Mouse (Mus musculus): ENCODE measurements around the gene Unc5cl.
"Not testable (repeated sequence)": the region's sequence is repeated elsewhere in the genome, so short reads cannot be mapped to it uniquely, and the experiment has no call there.

The Unc5cl gene

DNA sequence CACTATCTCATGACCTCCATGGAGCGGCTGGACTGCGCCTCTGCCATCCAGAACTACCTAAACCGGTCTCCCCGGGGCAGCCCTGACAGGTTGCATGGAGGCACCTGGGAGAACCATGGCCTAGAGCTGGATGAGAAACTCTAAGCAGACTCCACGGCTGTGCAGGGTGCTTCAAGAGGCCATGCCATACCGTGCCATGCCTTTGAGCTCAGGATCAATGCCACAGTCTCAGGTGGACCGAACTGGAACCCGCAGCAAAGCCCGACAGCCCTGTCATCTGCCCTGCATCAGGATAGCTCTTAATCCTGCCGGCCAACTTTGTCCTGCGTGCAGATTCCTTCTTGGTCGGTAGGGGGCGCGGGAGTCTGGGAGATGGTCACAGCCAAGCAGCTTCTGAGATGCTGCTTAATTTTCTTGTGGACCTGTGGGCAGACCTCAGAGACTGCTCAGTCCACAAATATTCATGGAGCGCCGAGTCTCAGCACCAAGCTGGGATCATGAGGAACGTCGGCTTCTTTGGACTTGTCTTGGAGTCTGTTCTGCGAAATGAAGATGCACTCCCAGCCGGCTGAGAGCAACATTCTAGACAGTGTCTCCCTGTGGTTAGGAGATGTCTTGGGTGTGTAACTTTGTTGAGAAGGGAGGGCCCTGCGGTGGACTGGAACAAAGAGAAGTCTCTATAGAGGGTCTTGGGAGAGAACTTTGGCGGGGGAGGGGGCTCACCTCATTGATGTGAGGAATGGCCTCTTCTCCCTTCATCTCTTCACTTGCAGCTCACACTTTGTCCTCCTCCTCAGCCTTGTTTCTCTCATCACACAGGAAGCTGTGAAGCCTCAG is 12.9 kb downstream of the Unc5cl start:
- Histone ChIP-seq H3K4me1 (replicated peaks; ENCODE audit: low read depth, low read length) (peaks cover 16% of the 10 kb centered on the region), H3K9me3 (ENCODE audit: low read length) (no peaks in the 10 kb centered on the region), H3K4me3 (replicated peaks; ENCODE audit: low read length) (peak overlapping the region; percentile 74), H3K27me3 (ENCODE audit: insufficient read depth, low read length) (peaks cover 31% of the 10 kb centered on the region), H3K36me3 (ENCODE audit: insufficient read depth, low read length) (no peaks in the 10 kb centered on the region)
- TF ChIP-seq NANOG (IDR thresholded peaks at IDR 0.05; ENCODE audit: borderline replicate concordance, low read length) (no peak), CTCF (conservative IDR thresholded peaks at IDR 0.05; ENCODE audit: low read length) (peak; percentile 93), POU5F1 (IDR thresholded peaks at IDR 0.05; ENCODE audit: borderline replicate concordance, low read length) (no peak)

DNA sequence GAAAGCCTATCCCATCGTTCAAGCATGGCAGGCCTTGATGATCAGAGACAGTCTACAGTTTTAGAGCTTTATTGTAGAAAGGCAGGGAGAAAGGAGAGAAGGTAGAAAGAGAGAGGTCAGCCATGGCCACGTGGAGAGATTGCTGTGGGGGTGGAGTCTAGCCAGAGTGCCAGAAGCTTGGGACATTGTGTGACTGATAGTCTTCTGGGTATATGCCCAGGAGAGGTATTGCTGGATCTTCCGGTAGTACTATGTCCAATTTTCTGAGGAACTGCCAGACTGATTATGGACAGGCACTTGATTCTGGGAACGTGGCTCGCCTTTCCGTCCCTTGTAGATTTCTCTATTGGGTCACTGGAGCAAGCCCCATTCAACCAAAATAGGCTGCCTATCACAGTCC is 19.6 kb downstream of the Unc5cl start:
- not testable (repeated sequence) for H3K9me3 ChIP-seq (ENCODE audit: low read length); H3K4me1 ChIP-seq (replicated peaks; ENCODE audit: low read depth, low read length); H3K36me3 ChIP-seq (ENCODE audit: insufficient read depth, low read length); H3K27me3 ChIP-seq (ENCODE audit: insufficient read depth, low read length); H3K4me3 ChIP-seq (replicated peaks; ENCODE audit: low read length)

DNA sequence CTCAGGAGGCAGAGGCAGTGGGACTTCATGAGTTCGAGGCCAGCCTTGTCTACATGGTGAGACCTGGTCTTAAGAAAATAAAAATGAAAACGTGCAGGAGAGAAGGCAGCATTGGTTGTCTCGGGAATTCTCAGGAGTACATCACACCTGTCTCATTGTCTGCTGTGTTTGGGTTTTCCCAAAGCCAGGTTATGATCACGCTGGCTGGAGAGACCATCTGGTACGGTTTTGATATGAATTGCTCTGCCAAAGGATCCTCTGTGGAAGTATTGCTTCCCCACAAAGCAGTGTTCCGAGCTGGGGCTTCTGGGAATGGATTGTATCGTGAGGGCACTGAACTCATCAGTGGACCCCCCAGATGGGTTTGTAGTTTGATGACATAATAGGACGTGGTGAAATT is 20.7 kb downstream of the Unc5cl start:
- TF ChIP-seq CTCF (conservative IDR thresholded peaks at IDR 0.05; ENCODE audit: low read length): no peak
- TF ChIP-seq POU5F1 (IDR thresholded peaks at IDR 0.05; ENCODE audit: borderline replicate concordance, low read length): no peak
- no peak for TF ChIP-seq NANOG (IDR thresholded peaks at IDR 0.05; ENCODE audit: borderline replicate concordance, low read length)
- Histone ChIP-seq H3K9me3 (ENCODE audit: low read length) (no peaks in the 10 kb centered on the region), H3K36me3 (ENCODE audit: insufficient read depth, low read length) (no peaks in the 10 kb centered on the region), H3K4me1 (replicated peaks; ENCODE audit: low read depth, low read length) (no peaks in the 10 kb centered on the region), H3K4me3 (replicated peaks; ENCODE audit: low read length) (no peak overlapping the region), H3K27me3 (ENCODE audit: insufficient read depth, low read length) (0 out of 2 replicates have a peak, but pooled peaks cover 2% of the 10 kb centered on the region)

DNA sequence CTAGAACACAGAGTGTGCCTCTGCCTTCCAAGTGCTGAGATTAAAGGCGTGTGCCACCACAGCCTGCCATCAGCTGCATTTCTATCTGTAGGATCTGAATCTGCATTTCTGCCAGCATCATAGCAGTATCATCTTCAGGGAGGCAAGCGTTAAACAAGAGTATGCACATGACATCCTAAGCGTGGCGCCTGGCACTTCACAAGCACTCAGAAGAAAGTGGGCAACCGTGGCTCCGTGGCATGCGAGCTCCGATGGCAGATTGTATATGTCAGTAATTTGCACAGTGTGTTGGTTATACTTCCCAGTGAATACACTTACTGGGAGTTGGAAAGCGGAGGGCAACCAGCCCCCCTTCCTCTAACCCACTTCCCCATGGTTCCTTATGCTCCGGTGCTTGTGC is 25.3 kb downstream of the Unc5cl start:
- TF ChIP-seq POU5F1 (IDR thresholded peaks at IDR 0.05; ENCODE audit: borderline replicate concordance, low read length) (no peak), NANOG (IDR thresholded peaks at IDR 0.05; ENCODE audit: borderline replicate concordance, low read length) (no peak), CTCF (conservative IDR thresholded peaks at IDR 0.05; ENCODE audit: low read length) (no peak)
- Histone ChIP-seq H3K9me3 (ENCODE audit: low read length) (no peaks in the 10 kb centered on the region), H3K27me3 (ENCODE audit: insufficient read depth, low read length) (0 out of 2 replicates have a peak, but pooled peaks cover 11% of the 10 kb centered on the region)

DNA sequence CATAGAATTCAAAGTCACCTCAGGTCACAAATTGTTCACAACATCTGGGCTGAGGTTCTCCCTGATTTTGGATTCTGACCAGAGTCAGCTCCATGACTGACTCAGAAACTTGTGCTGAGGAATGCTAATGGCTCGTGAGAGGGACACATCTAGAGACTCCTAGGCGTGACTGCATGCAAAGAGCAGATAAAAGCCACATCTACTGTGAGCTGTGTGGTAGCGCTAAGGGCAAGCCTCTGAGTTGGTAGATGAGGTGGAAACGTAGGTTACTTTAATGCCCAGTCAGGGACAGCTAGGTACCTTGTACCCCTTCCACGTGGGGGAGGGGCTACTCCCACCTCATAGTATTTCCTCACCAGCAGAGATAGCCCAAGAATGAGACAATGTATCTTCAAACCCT is 29.1 kb downstream of the Unc5cl start:
- TF ChIP-seq CTCF (conservative IDR thresholded peaks at IDR 0.05; ENCODE audit: low read length): no peak
- TF ChIP-seq NANOG (IDR thresholded peaks at IDR 0.05; ENCODE audit: borderline replicate concordance, low read length): no peak
- no peak for TF ChIP-seq POU5F1 (IDR thresholded peaks at IDR 0.05; ENCODE audit: borderline replicate concordance, low read length)
- Histone ChIP-seq H3K36me3 (ENCODE audit: insufficient read depth, low read length) (no peaks in the 10 kb centered on the region), H3K4me3 (replicated peaks; ENCODE audit: low read length) (no peak overlapping the region), H3K27me3 (ENCODE audit: insufficient read depth, low read length) (0 out of 2 replicates have a peak, but pooled peaks cover 11% of the 10 kb centered on the region), H3K9me3 (ENCODE audit: low read length) (peaks cover 5% of the 10 kb centered on the region; the same call in 1 of the 2 replicates), H3K4me1 (replicated peaks; ENCODE audit: low read depth, low read length) (peaks cover 27% of the 10 kb centered on the region)

More for the DNA sequence above, 25.3 kb downstream of the Unc5cl start:
- peaks cover 22% of the 10 kb centered on the region for H3K4me1 ChIP-seq (replicated peaks; ENCODE audit: low read depth, low read length)
- H3K4me3 ChIP-seq (replicated peaks; ENCODE audit: low read length): no peak overlapping the region
- no peaks in the 10 kb centered on the region for H3K36me3 ChIP-seq (ENCODE audit: insufficient read depth, low read length)

DNA sequence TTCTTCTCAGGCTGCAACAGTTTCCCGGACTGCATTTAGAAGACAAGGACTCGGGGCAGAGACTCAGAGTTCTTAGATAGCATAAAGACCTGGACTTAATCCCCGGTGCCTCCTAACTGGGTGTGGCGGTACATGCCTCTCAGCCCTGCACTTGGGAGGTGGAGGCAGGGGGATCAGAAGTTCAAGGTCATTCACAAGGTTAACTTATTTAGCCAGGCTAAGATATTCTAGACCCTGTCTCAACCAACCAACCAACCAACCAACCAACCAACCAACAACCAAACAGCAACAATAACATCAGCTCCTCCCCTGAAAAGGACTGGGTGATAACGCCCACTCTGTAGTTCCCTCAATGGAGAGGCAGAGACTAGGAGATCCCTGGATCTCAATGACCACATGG is 29.5 kb downstream of the Unc5cl start:
- Histone ChIP-seq H3K36me3 (ENCODE audit: insufficient read depth, low read length) (no peaks in the 10 kb centered on the region), H3K4me1 (replicated peaks; ENCODE audit: low read depth, low read length) (peaks cover 27% of the 10 kb centered on the region), H3K27me3 (ENCODE audit: insufficient read depth, low read length) (0 out of 2 replicates have a peak, but pooled peaks cover 11% of the 10 kb centered on the region), H3K4me3 (replicated peaks; ENCODE audit: low read length) (no peak overlapping the region), H3K9me3 (ENCODE audit: low read length) (peaks cover 8% of the 10 kb centered on the region; the same call in 1 of the 2 replicates)
- TF ChIP-seq POU5F1 (IDR thresholded peaks at IDR 0.05; ENCODE audit: borderline replicate concordance, low read length) (no peak), CTCF (conservative IDR thresholded peaks at IDR 0.05; ENCODE audit: low read length) (no peak), NANOG (IDR thresholded peaks at IDR 0.05; ENCODE audit: borderline replicate concordance, low read length) (no peak)

DNA sequence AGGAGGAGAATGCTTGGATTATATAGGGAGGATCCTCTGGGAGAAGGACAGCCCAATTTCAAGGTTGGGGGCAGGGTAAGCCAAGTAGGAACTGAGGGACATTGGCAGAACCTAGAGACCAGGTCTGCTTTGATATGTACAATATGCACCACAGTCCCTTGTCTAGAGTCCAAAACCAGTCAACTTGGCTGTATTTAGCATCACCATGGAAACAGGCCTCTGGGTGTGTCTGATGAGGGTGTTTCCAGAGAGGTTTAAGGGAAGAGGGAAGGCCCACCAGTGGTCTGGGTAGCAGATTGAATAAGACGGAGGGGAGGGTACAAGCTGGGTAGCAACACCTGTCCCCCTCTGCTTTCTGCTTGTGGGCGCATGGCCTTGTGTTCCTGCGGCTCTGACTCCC is 34.8 kb downstream of the Unc5cl start:
- H3K4me3 ChIP-seq (replicated peaks; ENCODE audit: low read length): no peak overlapping the region
- no peaks in the 10 kb centered on the region for H3K36me3 ChIP-seq (ENCODE audit: insufficient read depth, low read length)
- no peaks in the 10 kb centered on the region for H3K27me3 ChIP-seq (ENCODE audit: insufficient read depth, low read length)
- H3K4me1 ChIP-seq (replicated peaks; ENCODE audit: low read depth, low read length): peaks cover 48% of the 10 kb centered on the region
- TF ChIP-seq POU5F1 (IDR thresholded peaks at IDR 0.05; ENCODE audit: borderline replicate concordance, low read length): no peak
- no peak for TF ChIP-seq CTCF (conservative IDR thresholded peaks at IDR 0.05; ENCODE audit: low read length)
- no peak for TF ChIP-seq NANOG (IDR thresholded peaks at IDR 0.05; ENCODE audit: borderline replicate concordance, low read length)
- peaks cover 16% of the 10 kb centered on the region for H3K9me3 ChIP-seq (ENCODE audit: low read length)

DNA sequence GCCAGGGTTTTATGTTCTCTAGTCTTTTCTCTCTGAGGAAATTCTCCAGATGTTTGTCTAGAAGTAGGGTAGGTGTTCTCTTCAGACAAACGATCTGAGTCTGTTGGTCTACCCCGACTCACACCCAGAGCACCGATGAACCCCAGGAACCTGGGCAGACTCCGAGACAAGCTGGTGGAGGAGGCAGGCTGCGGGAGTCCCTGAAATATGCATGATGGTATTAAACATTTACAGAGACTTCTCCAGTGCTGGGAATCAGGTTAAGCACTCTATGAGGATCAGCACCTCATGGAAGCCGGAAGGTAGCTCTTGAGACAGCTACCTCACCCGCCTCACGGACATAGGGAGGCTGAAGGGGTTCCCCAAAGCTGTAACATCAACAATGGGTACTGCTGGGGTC is 37.9 kb downstream of the Unc5cl start:
- TF ChIP-seq POU5F1 (IDR thresholded peaks at IDR 0.05; ENCODE audit: borderline replicate concordance, low read length) (no peak), CTCF (conservative IDR thresholded peaks at IDR 0.05; ENCODE audit: low read length) (no peak), NANOG (IDR thresholded peaks at IDR 0.05; ENCODE audit: borderline replicate concordance, low read length) (no peak)
- H3K4me1 ChIP-seq (replicated peaks; ENCODE audit: low read depth, low read length): peaks cover 39% of the 10 kb centered on the region
- H3K27me3 ChIP-seq (ENCODE audit: insufficient read depth, low read length): no peaks in the 10 kb centered on the region
- H3K4me3 ChIP-seq (replicated peaks; ENCODE audit: low read length): 0 out of 2 replicates have a peak overlapping the region, but pooled peaks have one; percentile 13
- H3K36me3 ChIP-seq (ENCODE audit: insufficient read depth, low read length): no peaks in the 10 kb centered on the region
- H3K9me3 ChIP-seq (ENCODE audit: low read length): peaks cover 16% of the 10 kb centered on the region

DNA sequence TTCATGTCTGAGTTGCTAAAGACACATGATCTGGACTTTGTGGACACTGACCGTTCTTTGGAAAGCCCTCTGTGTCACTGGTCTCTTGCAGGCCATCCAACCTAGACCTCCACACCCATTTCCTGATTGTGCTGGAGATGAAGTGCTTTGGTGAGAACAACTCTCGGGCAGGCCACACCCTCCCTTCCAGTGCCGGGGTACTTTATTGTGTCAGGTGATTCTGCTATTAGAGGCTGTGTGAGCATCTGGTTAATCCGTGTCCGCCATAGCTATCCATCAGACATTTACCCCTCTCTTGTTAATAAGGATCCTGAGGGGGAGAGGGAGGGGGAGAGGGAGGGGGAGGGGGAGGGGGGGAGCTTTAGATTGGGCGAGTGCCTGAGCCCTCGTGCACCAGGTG is 38.9 kb downstream of the Unc5cl start:
- Histone ChIP-seq H3K36me3 (ENCODE audit: insufficient read depth, low read length) (no peaks in the 10 kb centered on the region), H3K4me3 (replicated peaks; ENCODE audit: low read length) (no peak overlapping the region), H3K4me1 (replicated peaks; ENCODE audit: low read depth, low read length) (peaks cover 39% of the 10 kb centered on the region), H3K9me3 (ENCODE audit: low read length) (peaks cover 13% of the 10 kb centered on the region), H3K27me3 (ENCODE audit: insufficient read depth, low read length) (no peaks in the 10 kb centered on the region)
- TF ChIP-seq NANOG (IDR thresholded peaks at IDR 0.05; ENCODE audit: borderline replicate concordance, low read length) (no peak), CTCF (conservative IDR thresholded peaks at IDR 0.05; ENCODE audit: low read length) (no peak), POU5F1 (IDR thresholded peaks at IDR 0.05; ENCODE audit: borderline replicate concordance, low read length) (no peak)
